Mouse (Mus musculus) bone marrow, adult 2 months (tissue): ENCODE measurements around the gene Rsph10b. TPM values are rescaled to one million over a fixed set of nuclear protein-coding genes. Genes with fewer than 3 reads are reported as not detected.

Experiments used
- H3K27ac ChIP-seq: fragments of 200-500 bp; 2 replicates; pipeline ENCODE4 v1.5.1; 2012; ENCODE audit warnings: low read depth, mild to moderate bottlenecking, control low read depth, inconsistent platforms, low read length; ENCODE audit not compliant: control insufficient read depth, poor library complexity, insufficient read depth
- H3K4me1 ChIP-seq: fragments of 200-500 bp; 2 replicates; pipeline ENCODE4 v1.6.1; 2011; ENCODE audit warnings: low read length; ENCODE audit not compliant: control insufficient read depth, insufficient read depth
- H3K4me3 ChIP-seq: fragments of 200-500 bp; replicated peaks from 2 replicates; pipeline ENCODE3; 2011; ENCODE audit warnings: mild to moderate bottlenecking, low read depth, low read length, control low read depth; ENCODE audit not compliant: control insufficient read depth
- CTCF ChIP-seq: fragments of 200-500 bp; IDR thresholded peaks from 2 replicates; pipeline ENCODE4 v1.5.1; 2011; ENCODE audit warnings: low read length, control low read depth; ENCODE audit not compliant: control insufficient read depth, insufficient read depth
- POLR2A ChIP-seq: fragments of 200-500 bp; IDR thresholded peaks from 2 replicates; pipeline ENCODE4 v1.6.1; 2011; ENCODE audit warnings: low read depth, mild to moderate bottlenecking, control low read depth, low read length, borderline replicate concordance; ENCODE audit not compliant: control insufficient read depth
- WGBS: fragments of 180-500 bp; shearing (Covaris S2); methylation state at CpG from one replicate; pipeline ENCODE4 v1.1.7; 2018; 5-methylcytosine and 5-hydroxymethylcytosine counted together
- polyA plus RNA-seq: library from polyadenylated mRNA; stranded (reverse); fragments of >200 nt; gene quantifications from 2 replicates; pipeline ENCODE4 v1.2.4, GENCODE M21; 2011; ENCODE audit warnings: low replicate concordance; ENCODE audit not compliant: missing spikeins, insufficient read depth, insufficient read length

Gene Rsph10b
- polyA plus RNA-seq, 1 experiment: 4.8 TPM

- TF ChIP-seq CTCF: no peak
- no peak for TF ChIP-seq POLR2A
- Histone ChIP-seq H3K27ac (no peak overlapping the region), H3K4me3 (no peak overlapping the region), H3K4me1 (peaks cover 4% of the 10 kb centered on the region)
- 19% methylated on average over 2 of the region's 2 CpGs for WGBS
Observed at GRCm38 (mm10) chr5:143975631-143975933, 42.7 kb downstream of the Rsph10b start.

- Histone ChIP-seq H3K4me3 (no peak overlapping the region), H3K4me1 (peaks cover 4% of the 10 kb centered on the region), H3K27ac (peak overlapping the region; percentile 19; the same call in 1 of the 2 replicates)
- WGBS: 82% methylated on average over 11 of the region's 11 CpGs
- no peak for TF ChIP-seq CTCF
- TF ChIP-seq POLR2A: no peak
Observed at GRCm38 (mm10) chr5:143976232-143976631, 43.4 kb downstream of the Rsph10b start.

GRCm38 (mm10) chr5:143976726-143977431 lies 44.0 kb downstream of the Rsph10b start:
- Histone ChIP-seq H3K27ac (no peak overlapping the region), H3K4me3 (no peak overlapping the region), H3K4me1 (peaks cover 4% of the 10 kb centered on the region)
- WGBS: 68% methylated on average over 16 of the region's 16 CpGs
- TF ChIP-seq POLR2A: no peak

- no peak overlapping the region for H3K27ac ChIP-seq
- 77% methylated on average over 9 of the region's 9 CpGs for WGBS
- peaks cover 3% of the 10 kb centered on the region for H3K4me1 ChIP-seq
- TF ChIP-seq POLR2A (no peak), CTCF (no peak)
- H3K4me3 ChIP-seq: no peak overlapping the region
Observed at GRCm38 (mm10) chr5:143980858-143981257, 48.0 kb downstream of the Rsph10b start.

GRCm38 (mm10) chr5:143982361-143982760 lies 49.5 kb downstream of the Rsph10b start:
- no peak overlapping the region for H3K4me3 ChIP-seq
- no peaks in the 10 kb centered on the region for H3K4me1 ChIP-seq
- no peak for TF ChIP-seq CTCF
- no peak overlapping the region for H3K27ac ChIP-seq
- 77% methylated on average over 2 of the region's 2 CpGs for WGBS

GRCm38 (mm10) chr5:143985381-143985780 lies 52.5 kb downstream of the Rsph10b start:
- Histone ChIP-seq H3K4me1 (no peaks in the 10 kb centered on the region), H3K27ac (no peak overlapping the region), H3K4me3 (no peak overlapping the region)
- TF ChIP-seq CTCF: no peak
- 72% methylated on average over 7 of the region's 7 CpGs for WGBS

- Histone ChIP-seq H3K4me1 (no peaks in the 10 kb centered on the region), H3K27ac (no peak overlapping the region), H3K4me3 (no peak overlapping the region)
- TF ChIP-seq CTCF: no peak
- TF ChIP-seq POLR2A: no peak
- 98% methylated on average over 3 of the region's 3 CpGs for whole genome bisulfite sequencing
Observed at GRCm38 (mm10) chr5:143987596-143987995, 54.8 kb downstream of the Rsph10b start.

- H3K4me3 ChIP-seq: no peak overlapping the region
- no peak overlapping the region for H3K27ac ChIP-seq
- no peak for TF ChIP-seq POLR2A
- no peak for TF ChIP-seq CTCF
- H3K4me1 ChIP-seq: no peaks in the 10 kb centered on the region
- 89% methylated on average over 4 of the region's 4 CpGs for WGBS
Observed at GRCm38 (mm10) chr5:143989046-143989445, 56.2 kb downstream of the Rsph10b start.

- Histone ChIP-seq H3K4me3 (no peak overlapping the region), H3K4me1 (no peaks in the 10 kb centered on the region), H3K27ac (no peak overlapping the region)
- TF ChIP-seq POLR2A (no peak), CTCF (no peak)
- WGBS: 16% methylated on average over 11 of the region's 11 CpGs
Observed at GRCm38 (mm10) chr5:143990086-143990485, 57.3 kb downstream of the Rsph10b start.
